Mouse (Mus musculus) cerebellum, postnatal 25 days (tissue): ENCODE measurements around the gene Meis2.
A peak's percentile ranks its signal among the peaks of the same experiment; 100 is the strongest.

Experiments used
- DNase-seq, 2 experiments: peaks; one replicate each; pipeline ENCODE4 v3.0.0; 2021; ENCODE audit warnings: mixed read lengths in 2 of 2

Meis2 gene

DNA sequence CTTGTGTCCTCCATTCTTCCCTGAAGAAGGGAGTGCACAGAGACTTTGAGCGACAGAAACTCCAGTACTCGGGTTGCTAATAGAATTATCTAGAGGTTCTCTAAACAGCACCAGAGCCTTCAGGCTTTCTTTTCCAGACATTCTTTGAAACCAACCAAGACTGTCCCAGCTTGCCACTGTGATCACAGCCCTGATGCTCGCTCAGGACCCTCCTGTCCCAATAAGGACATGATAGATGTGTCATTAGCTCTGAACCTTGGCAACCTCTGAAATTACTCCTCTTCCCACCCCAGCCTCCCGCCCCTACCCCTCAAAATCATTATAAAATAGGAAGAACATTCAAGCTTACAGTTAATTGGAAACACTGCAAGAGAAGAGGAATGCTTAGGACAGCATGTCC lies 71.8 kb downstream of the Meis2 start:
- DNase-seq = no peak

DNA sequence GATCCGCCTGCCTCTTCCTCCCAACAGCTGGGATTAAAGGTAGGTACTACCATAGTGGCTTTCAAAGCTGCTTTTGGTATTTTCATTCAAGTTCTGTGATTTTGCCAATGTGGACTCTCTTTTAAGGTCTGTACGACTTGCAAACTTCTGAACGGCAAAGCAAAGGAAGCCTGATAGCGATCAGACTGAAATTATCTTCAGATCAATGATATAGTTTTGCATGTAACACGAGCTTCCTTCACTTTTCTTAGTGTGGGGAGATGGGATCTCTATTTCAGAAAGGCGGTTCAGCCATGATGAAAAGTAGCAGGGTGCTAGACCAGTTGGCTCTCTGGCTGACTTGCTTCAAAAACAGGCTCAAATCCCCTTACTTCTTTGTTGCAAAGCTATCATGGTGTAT lies 76.4 kb downstream of the Meis2 start:
- DNase-seq = no peak

DNA sequence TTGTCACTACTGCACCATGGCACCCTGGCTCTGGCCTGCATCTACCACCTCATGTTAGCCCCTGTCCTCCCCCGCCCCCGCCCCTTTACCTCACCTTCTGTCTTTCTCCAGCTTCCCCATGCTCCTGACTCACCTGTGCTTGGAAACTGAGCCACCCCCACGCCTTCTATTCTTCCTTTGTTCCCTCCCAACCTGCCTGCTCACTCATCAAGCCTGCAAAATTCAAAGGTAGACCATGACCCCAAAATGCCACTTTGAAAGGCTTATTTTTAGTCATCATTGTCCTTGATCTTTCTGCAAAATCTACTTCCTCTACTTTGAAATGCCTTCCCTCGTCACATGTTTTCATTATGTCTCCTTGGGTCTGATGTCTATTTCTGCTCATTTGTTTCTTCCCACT lies 77.2 kb downstream of the Meis2 start:
- DNase-seq = no peak

DNA sequence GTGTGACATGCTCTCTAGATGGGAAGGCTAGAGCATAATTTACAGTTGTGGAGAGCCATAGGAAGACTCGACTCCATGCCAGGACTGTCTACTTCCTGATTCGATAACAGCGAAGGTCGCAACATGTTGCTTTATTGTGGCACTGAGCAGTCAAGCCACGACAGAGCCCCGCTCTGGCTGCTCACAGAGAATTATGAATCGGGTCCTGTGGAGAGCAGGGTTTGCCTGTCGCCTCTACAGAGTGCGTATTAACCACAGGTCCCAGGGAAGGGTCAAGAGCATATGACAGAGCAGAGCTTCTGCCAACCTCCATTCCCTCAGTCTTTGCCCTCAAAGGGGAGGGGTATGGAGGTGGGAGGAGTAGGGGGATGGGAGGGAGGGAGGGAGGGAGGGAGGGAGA lies 80.7 kb downstream of the Meis2 start:
- DNase-seq = no peak

DNA sequence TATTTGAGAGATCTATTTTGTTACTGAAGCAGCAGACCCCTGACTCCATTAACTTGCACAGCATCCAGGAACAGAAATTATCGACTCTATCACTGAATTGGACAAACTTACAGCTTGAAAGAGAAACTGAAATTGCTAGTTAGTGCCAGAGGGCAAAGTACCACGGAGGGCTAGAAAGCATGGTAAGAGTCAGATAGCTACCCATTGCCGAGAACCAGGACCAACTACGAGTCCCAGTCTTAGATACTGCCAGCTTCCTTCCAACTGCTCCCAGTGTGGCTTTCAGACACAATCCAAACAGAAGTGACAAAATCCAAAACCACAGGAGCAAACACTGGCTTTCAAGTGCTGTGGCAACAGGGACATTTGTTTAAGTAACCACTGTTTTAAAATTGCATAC lies 81.2 kb downstream of the Meis2 start:
- no peak for DNase-seq

DNA sequence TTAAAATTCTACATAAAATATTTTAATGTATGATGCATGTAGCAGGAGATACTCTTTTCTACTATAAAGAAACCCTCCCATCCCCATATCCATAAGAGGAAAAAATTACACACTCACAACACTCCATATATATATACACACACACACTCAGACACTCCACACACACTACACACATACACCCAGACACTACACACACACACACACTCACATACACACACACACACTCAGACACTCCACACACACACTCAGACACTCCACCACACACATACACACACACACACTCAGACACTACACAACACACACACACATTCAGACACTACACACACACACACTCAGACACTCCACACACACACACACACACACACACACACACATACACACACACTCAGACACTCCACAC lies 85.1 kb downstream of the Meis2 start:
- no peak for DNase-seq

DNA sequence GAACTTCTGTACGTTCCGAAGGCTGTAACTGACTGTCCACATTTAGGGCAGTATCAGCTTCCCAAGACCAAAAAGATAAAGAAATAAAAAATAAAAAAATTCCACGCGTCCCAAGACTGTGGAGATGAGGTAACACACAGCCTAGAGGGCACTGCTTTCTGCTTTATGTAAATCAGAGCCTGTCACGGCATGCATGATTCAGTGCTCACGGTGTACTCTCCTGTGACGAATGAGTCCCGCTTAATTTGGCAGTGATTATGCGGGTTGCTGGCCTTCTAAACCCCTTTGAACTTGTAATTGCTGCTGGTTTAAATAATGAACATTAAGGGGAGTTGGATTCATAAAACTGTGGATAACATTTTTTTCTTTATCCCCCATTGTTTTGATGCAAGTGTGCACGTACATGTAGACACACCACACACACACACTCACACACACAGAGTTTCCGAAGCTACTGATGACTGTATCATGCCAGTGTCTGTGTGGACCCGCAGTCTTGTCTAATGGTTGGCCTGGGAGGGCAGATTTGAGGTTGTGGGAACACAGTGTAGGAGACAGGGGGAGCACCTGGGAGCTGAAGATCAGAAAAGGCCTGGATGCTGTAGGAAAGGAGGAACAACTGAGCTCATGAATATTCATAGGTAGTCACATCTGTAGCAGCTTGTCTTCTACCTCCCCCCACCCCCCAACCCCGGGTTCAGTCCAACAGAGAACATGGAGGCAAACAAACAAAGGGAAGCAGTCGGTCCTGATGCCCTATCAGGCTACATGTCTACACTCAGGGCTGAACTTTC lies 85.8 kb downstream of the Meis2 start:
- DNase-seq = no peak

DNA sequence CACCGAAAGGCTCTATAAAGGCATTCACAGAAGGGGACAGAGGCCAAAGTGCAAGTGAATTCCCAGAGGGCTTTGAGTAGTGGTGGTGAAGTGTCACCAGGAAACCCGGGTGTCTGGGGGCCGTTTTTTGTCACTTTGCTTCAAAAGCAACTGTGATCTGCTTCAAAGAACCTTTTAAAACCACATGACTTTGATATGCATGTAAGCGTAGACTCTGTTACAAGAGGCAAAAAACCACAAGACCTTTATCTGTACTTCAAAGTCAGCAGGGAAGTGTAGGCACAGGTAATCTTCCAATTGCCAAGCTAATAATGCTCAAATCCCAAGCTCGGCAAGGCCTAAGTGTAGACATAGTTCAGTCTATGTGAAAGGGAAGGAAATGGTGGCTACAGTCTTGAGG lies 87.0 kb downstream of the Meis2 start:
- no peak for DNase-seq

DNA sequence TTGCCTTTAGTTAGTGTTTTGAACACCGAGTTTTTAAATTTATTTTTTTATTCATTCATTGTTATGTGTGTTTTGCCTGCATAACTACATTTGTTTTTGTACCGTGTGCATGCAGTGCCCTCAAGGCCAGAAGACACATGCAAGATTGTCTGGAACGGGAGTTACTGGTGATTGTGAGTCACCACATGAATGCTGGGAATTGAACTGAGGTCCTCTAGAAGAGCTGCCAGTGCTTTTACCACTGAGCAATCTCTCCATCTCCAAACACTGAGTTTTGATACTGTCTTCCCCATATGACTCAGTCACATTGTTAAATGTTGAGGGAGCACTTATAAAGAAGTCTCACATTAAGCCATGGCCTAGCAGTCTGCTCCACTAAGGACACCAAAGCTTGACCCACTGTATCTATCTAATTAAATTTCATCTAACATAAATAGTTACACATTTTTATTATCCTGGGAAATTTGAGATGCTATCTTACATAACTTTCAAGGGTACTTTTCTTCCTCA lies 94.3 kb downstream of the Meis2 start:
- DNase-seq = no peak

DNA sequence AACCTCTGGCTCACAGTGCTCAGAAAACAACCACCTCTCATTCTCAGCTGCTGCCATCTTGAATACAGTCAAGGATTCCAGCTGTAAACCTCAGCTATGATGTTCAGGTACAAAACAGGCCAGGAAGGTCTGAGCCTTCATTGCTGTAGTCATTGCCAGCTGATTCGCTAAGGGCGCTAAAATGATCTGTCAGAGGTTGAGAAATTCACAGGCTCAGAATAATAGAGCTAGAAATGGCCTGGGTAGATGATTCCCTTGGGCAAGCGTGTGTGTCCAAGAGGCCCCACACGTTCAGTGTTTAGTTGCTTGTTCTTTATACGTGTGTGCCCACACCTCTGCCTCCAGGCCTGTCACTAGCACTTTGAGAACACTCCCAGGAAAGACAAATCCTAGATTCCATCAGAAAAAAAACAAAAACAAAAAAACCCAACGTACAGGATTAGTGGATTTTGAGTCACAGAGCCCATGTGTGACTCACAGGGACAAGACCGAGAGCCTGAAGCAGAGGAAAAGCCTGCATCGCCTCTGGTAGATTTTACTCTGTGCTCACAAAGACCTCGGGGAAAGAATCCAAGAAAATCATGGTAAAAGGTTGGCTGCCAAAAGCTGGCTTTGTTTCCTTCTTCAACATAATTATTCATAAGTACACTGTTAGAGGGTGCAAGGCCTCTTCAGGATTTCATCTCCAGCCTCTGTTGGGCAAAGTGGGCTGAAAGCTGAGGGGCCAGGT lies 95.4 kb downstream of the Meis2 start:
- DNase-seq = no peak

DNA sequence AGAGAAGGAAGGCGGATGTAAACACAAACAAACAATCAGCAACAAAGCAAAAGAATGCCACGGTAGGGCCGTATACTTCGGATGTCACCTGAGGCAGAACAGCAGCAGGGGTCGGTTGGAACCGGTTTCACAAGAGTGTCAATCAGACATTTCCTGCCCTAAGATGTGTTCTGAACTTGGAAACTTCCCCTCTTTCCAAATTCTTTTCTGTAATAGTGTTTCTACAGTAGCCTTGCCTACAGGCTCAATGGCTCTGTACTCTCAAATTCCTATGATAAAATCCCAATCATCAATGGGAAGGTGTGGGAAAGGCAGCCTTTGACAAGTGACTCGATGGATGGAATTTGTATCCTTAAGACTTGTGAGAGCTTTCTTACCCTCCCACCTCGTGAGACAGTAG lies 96.4 kb downstream of the Meis2 start:
- DNase-seq = no peak

DNA sequence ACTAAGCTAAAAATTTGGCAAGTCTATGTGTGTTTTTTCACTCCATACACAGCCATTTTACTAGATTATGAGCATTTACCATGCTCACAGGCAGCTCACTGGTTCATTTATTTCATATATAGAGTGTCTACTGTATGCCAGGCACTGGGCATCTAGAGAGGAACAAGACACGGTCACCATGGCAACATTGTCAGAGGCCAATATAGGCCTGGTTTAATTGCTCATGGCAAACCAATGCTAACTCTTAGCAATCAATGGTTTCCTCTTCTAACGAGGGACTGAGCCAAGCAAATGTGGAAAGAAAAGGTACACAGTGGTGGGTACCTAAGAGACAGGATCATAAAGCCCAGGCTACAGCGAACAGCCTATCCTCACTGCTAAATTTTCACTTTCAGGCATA lies 100.7 kb downstream of the Meis2 start:
- DNase-seq = no peak

DNA sequence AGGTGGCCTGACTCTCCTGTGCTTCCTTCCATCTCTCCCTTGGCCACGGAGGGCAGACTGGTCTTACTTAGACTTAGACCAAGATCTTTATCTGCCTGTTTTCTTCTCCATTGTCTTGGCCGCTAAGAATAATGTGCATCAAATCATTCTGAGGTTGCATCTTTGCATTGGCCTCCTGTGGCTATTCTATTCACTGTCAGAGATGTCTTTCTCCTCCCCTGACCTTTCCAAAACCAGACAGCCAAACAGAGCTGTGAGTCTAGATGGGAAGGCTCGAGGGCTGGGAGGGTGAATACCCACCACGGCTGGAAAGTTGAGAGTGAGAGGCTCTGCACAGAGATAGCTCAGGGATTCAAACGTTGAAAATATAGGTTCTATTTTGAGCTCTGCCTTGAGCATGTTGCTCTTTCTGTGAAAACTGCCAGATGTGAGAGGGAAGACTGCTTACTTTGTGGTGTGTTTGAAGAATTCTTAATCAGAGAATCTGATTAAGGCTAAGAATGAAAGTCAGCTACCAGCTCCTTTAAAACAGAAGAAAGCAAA lies 102.3 kb downstream of the Meis2 start:
- no peak for DNase-seq

DNA sequence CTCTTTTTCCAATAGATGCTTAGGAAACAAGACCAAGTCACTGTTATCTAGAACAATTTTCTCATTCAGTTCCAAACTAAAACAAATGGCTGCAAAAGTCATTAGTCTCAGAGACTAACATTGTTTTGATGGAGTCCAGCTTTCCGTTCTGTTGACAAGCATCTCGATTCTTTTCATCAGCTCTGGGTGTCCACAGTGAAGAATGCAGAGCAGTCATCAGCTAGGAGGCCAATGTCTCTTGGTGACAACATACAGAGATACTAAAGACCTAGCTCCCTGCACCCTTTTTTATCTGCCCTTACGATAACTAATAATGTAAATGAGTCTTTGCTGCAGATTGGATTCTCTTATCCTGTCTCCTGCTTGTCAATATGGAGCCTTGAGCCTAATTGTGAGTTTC lies 102.9 kb downstream of the Meis2 start:
- no peak for DNase-seq

DNA sequence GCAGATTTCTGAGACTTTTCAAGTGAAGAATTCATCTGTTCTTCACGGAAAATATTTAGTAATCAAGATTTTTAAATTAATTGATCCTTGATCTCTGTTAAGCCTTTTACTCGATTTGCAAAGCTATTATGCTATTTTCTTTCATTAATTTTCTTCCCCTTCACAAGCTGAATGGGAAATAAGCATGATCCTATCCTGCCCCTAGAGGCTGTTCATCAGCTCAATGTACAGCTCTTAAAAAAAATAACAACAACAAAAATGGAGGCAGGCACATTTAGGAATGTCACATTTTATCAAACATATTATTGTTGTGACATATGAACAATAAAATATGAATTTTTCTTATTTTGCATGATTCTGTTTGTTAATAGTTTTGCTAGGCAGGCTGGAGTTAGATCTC lies 103.5 kb downstream of the Meis2 start:
- DNase-seq = no peak

DNA sequence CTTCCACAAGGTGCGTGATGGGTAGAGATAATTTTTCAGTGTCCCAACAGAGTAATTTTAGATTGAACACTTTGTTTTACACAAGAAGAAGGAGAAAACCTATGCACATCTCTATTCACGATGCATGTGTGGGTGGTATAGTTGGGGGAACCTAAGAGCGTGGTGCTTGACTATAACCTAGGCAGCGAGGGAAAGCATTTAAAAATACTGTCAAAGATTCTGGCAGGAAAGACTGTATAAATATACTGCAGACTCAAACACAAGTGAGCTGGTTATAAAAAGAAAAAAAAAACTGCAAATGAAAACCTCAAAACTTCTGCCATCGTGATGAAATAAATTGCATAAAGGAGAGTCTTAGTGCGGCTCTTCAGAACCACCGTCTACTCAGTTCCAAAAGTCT lies 105.0 kb downstream of the Meis2 start:
- DNase-seq = no peak

DNA sequence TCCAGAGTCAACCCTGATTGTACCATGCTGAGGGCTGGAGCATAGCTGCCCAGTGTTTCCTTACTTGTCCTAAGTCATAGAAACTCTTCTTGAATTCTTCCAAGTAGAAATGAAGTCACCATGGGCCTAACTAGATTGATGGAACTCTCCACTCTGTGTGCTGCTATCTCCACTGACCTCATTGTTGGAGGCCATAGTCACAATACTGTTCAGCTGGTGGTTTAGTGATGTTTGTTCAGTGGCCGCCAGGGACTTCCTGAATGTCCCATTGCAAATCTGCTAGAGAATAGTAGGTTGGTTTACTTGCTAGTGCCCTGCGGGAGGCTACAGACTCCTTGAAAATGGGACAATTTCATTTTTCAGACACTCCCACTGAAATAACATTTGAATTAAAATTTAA lies 108.9 kb downstream of the Meis2 start:
- DNase-seq = no peak

DNA sequence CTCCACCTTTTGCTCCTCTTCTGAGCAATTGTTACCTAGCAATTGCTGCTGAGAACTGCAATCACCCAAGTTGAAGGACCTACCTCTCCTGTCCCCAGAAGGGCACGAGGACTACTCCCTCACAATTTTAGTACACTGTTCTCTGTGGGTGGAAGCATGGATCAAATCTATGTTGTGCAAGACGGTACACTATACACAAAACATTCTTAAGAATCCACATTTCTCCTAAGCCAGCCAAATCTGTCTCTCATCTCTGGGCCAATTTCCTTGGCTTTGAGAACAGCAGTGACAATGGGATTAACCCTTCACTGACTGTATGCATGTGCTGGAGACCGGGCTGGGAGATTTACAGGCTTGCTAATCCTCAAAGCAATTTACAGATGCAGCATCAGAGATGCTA lies 115.0 kb downstream of the Meis2 start:
- no peak for DNase-seq

DNA sequence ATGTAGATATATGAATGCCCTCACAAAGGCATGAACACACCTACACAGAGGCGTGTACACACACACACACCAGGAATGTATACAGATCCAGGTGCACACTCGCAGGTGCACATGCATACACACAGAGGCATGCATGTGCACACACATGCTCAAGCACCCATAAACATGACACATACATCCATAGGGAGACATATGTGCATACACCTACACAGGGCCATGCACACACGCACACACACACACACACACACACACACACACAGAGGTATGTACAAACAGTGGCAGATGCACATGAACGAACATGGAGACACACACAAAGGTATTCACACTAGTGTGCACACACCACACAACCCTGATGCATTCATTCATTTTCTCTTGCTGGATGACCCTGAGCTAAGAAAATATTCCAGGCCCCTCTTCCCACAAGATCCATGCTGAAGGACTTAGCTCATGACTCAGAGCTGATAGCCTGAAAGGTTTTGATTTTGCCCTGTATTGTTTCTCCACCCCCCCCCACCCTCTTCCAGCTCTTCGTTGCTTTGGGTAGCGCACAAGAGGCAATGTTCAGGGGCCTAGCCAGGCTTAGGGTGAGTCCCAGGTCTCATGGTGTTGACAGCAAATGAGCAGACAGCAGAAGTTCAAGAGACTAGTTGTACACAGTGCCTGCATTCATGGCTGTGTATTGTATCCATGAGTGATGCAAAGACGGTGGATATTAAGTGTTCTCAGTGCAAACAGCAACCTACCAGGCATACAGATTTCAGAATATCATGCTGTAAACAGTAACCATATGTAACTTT lies 116.8 kb downstream of the Meis2 start:
- DNase-seq = no peak

DNA sequence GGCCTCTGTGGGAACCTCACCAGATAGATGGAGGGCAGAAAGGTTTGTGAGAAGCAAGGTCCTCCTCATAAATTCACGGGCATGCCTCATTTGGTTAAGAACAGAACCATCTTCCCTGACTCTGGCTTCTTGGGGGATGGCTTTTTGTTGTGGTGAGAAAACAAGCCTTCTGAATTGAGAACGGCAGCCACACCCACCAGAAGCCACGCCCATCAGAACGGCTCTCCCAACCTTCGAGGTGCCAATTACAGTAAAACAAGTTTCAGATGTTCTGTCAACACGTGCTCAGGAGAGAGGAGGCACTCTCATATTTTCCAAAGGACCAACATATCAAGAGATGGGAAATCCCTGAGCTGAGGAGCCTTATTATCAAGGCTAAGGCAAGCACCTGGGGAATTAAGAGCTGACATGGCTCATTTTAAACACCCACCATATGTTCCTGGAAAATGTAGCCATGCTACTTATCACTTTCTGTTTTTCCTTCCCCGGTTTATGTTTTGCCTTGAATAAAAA lies 117.9 kb downstream of the Meis2 start:
- no peak for DNase-seq

DNA sequence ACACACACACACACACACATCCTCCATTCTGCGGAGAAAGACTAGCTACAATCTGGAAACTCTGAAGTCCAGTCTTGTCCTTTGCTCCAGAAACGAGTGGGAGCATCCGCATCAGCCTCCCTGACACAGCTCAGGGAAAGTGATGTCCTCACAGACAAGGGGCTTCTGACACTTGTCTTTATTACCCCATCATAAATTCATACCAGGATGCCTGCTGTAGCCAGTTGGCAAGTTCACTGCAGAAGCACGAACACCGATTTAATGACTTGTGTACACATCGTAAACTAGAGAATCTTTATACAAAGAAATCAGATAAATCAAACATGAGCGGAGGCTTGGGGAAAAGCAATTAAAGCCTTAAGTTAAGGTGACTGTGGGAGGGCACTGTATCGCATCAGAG lies 122.6 kb downstream of the Meis2 start:
- DNase-seq = no peak

DNA sequence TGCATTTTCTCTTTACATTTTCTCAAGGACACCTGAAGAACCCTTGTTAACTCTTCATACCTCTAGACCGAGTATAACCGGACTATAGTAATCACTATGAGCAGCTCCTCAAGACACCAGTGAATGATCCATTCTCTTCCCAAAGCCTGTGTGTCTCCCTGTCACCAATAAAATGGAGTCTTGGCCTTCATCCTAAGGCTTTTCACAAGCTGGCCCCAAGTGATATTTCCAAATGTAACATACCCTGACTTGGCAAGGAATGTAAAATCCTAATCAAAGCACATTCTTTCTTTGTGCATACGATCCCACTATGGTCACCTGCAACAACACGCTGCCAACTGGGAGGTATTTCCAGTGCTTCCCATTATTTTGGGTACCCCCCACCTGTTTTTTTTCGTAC lies 125.8 kb downstream of the Meis2 start:
- no peak for DNase-seq

DNA sequence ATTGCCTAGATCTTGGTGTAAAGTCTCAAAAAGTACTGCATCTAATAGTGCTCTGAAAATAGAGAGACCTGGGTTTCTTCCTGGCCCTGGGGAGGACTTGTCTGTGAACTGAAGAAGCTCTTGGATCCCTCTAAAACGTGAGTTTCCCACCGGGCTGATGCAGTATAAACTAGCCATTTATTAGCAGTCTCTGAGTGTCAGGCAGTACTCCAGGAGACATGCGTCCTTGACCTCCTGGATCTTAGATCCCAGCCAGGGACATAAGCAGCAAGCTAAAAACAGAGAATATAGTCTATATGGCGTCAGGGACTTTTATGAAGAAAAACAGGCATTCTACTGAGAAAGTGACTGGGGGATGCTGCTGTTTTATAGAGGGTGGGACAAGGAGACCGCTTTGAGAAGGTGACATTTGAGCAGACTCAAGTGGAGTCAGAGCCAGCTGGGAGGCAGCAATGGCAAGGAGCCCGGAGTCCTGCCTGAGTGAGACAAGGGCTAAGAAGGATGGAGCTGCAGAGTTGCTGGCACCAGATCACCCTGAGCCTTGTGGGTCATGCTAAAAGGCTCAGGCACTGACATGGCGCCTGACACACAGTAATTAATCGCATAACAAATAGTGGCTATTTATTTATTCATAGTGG lies 126.6 kb downstream of the Meis2 start:
- DNase-seq = peak; percentile 19 to 41
